Mouse (Mus musculus) CD4-positive, CD25-positive, alpha-beta regulatory T cell, adult 2 months (primary cell): ENCODE data around the gene Nceh1.

ENCODE experiments used
- DNase-seq: peaks from one replicate; pipeline ENCODE4 v3.0.0-alpha.2; 2012; ENCODE audit warnings: low read depth, low spot score

The Nceh1 gene

GRCm38 (mm10) chr3:27283071-27283713, 100.4 kb downstream of the Nceh1 start:
- no peak for DNase-seq

GRCm38 (mm10) chr3:27283796-27284195, 101.0 kb downstream of the Nceh1 start:
- no peak for DNase-seq

GRCm38 (mm10) chr3:27284227-27284626, 101.5 kb downstream of the Nceh1 start:
- DNase-seq, result peak; percentile 43

- peak; percentile 49 for DNase-seq
These were observed 102.3 kb downstream of the Nceh1 start for GRCm38 (mm10) chr3:27285072-27285471.

- DNase-seq, result no peak
These were observed 105.5 kb downstream of the Nceh1 start for GRCm38 (mm10) chr3:27288301-27288700.

- no peak for DNase-seq
These were observed 106.1 kb downstream of the Nceh1 start for GRCm38 (mm10) chr3:27288909-27289308.

GRCm38 (mm10) chr3:27290285-27290684, 107.5 kb downstream of the Nceh1 start:
- no peak for DNase-seq

GRCm38 (mm10) chr3:27290945-27291344, 108.2 kb downstream of the Nceh1 start:
- DNase-seq, result peak; percentile 37

- DNase-seq, result peak; percentile 30
These were observed 108.6 kb downstream of the Nceh1 start for GRCm38 (mm10) chr3:27291411-27291810.

- no peak for DNase-seq
These were observed 111.0 kb downstream of the Nceh1 start for GRCm38 (mm10) chr3:27293645-27294385.

- DNase-seq, result no peak
These were observed 117.7 kb downstream of the Nceh1 start for GRCm38 (mm10) chr3:27300451-27300850.

GRCm38 (mm10) chr3:27302339-27303022, 119.7 kb downstream of the Nceh1 start:
- no peak for DNase-seq

- DNase-seq, result no peak
These were observed 124.0 kb downstream of the Nceh1 start for GRCm38 (mm10) chr3:27306815-27307214.

- no peak for DNase-seq
These were observed 128.2 kb downstream of the Nceh1 start for GRCm38 (mm10) chr3:27310973-27311372.

GRCm38 (mm10) chr3:27311475-27311874, 128.7 kb downstream of the Nceh1 start:
- DNase-seq, result no peak

GRCm38 (mm10) chr3:27314506-27315164, 131.9 kb downstream of the Nceh1 start:
- DNase-seq, result peak; percentile 73

- DNase-seq, result peak; percentile 81
These were observed 134.0 kb downstream of the Nceh1 start, which contains the start of gene Tnfsf10 for GRCm38 (mm10) chr3:27316559-27317287. TSS of gene Tnfsf10 (plus strand) at chr3:27317028.

- DNase-seq, result no peak
These were observed 134.7 kb downstream of the Nceh1 start for GRCm38 (mm10) chr3:27317288-27318024.

GRCm38 (mm10) chr3:27319650-27320049, 136.9 kb downstream of the Nceh1 start:
- DNase-seq, result no peak
